Mouse (Mus musculus) kidney, postnatal 0 days (tissue): ENCODE measurements around the gene Adamtsl3. TPM values are rescaled to one million over a fixed set of nuclear protein-coding genes. Genes with fewer than 3 reads are reported as not detected.

Experiments
- ATAC-seq: fragments of 200-750 bp; cut with Nextera tagmentation; replicated peaks from 2 replicates; pipeline ENCODE4 v1.8.0; 2017; ENCODE audit warnings: low read depth, moderate number of reproducible peaks, moderate TSS enrichment, moderate library complexity; ENCODE audit not compliant: low FRiP score
- DNase-seq: peaks from one replicate; pipeline ENCODE4 v3.0.0-alpha.2; 2016; ENCODE audit warnings: low spot score
- H3K27ac ChIP-seq: fragments of 300-500 bp; sonication (generic); 2 replicates; pipeline ENCODE4 v1.5.1; 2014; ENCODE audit warnings: mild to moderate bottlenecking
- H3K27me3 ChIP-seq: fragments of 300-500 bp; sonication (generic); 2 replicates; pipeline ENCODE4 v1.6.1; 2014; ENCODE audit warnings: low read length, mixed read lengths; ENCODE audit not compliant: insufficient read depth
- H3K36me3 ChIP-seq: fragments of 300-500 bp; sonication (generic); 2 replicates; pipeline ENCODE4 v1.6.1; 2014; ENCODE audit warnings: low read length, mixed read lengths; ENCODE audit not compliant: insufficient read depth
- H3K4me1 ChIP-seq: fragments of 300-500 bp; sonication (generic); replicated peaks from 2 replicates; pipeline ENCODE4 v1.6.1; 2014; ENCODE audit warnings: antibody characterized with exemption, low read length, mixed read lengths; ENCODE audit not compliant: insufficient read depth
- H3K4me2 ChIP-seq: fragments of 300-500 bp; sonication (generic); 2 replicates; pipeline ENCODE4 v1.6.1; 2014; ENCODE audit warnings: mild to moderate bottlenecking, low read length, moderate library complexity, mixed read lengths
- H3K4me3 ChIP-seq: fragments of 300-500 bp; sonication (generic); replicated peaks from 2 replicates; pipeline ENCODE4 v1.5.1; 2014; ENCODE audit warnings: low read depth, low read length
- H3K9ac ChIP-seq: fragments of 300-500 bp; sonication (generic); 2 replicates; pipeline ENCODE4 v1.6.1; 2014; ENCODE audit warnings: low read depth, low read length
- H3K9me3 ChIP-seq: fragments of 300-500 bp; sonication (generic); replicated peaks from 2 replicates; pipeline ENCODE4 v1.6.1; 2016; ENCODE audit warnings: low read length, inconsistent platforms, mixed read lengths
- CTCF ChIP-seq: IDR thresholded peaks from 2 replicates; pipeline ENCODE4 v1.5.1; 2016; ENCODE audit warnings: antibody characterized with exemption, low read depth, mild to moderate bottlenecking, moderate library complexity
- WGBS: fragments of 180-500 bp; shearing (Covaris S2); extraction: QIAGEN DNeasy Blood & Tissue Kit; methylation state at CpG from one replicate; pipeline ENCODE4 v1.1.7; 2014; 5-methylcytosine and 5-hydroxymethylcytosine counted together
- polyA plus RNA-seq: library from polyadenylated mRNA; unstranded; fragments of >200 nt; fragmentation: Nextera tagmentation; extraction: Ambion mirVana; gene quantifications from 2 replicates; pipeline ENCODE4 v1.2.1, GENCODE M21; 2015

The Adamtsl3 gene
- polyA plus RNA-seq, 1 experiment from 2014 or later = 0.47 TPM

GRCm38 (mm10) chr7:82478861-82479755 lies 143.6 kb downstream of the Adamtsl3 start:
- no peak for ATAC-seq
- Histone ChIP-seq H3K27me3 (no peaks in the 10 kb centered on the region), H3K4me1 (no peaks in the 10 kb centered on the region), H3K4me3 (no peak overlapping the region), H3K27ac (no peak overlapping the region), H3K36me3 (no peaks in the 10 kb centered on the region), H3K9ac (no peak overlapping the region), H3K4me2 (no peak overlapping the region), H3K9me3 (no peaks in the 10 kb centered on the region)
- TF ChIP-seq CTCF = no peak
- no peak for DNase-seq
- WGBS = 80% methylated on average over 10 of the region's 10 CpGs

- no peaks in the 10 kb centered on the region for H3K4me1 ChIP-seq
- H3K27me3 ChIP-seq = no peaks in the 10 kb centered on the region
- no peak overlapping the region for H3K4me3 ChIP-seq
- no peak overlapping the region for H3K27ac ChIP-seq
- no peaks in the 10 kb centered on the region for H3K9me3 ChIP-seq
- H3K4me2 ChIP-seq = no peak overlapping the region
- WGBS = 80% methylated on average over 3 of the region's 3 CpGs
- no peak for ATAC-seq
- DNase-seq = no peak
- no peaks in the 10 kb centered on the region for H3K36me3 ChIP-seq
- H3K9ac ChIP-seq = no peak overlapping the region
- TF ChIP-seq CTCF = no peak
These were observed 147.9 kb downstream of the Adamtsl3 start for GRCm38 (mm10) chr7:82483426-82483825.

- no peak overlapping the region for H3K9ac ChIP-seq
- H3K27me3 ChIP-seq = no peaks in the 10 kb centered on the region
- H3K4me1 ChIP-seq = no peaks in the 10 kb centered on the region
- no peak overlapping the region for H3K4me2 ChIP-seq
- TF ChIP-seq CTCF = no peak
- no peaks in the 10 kb centered on the region for H3K36me3 ChIP-seq
- WGBS = 54% methylated on average over 5 of the region's 5 CpGs
- H3K27ac ChIP-seq = no peak overlapping the region
- H3K9me3 ChIP-seq = no peaks in the 10 kb centered on the region
- no peak for DNase-seq
- H3K4me3 ChIP-seq = no peak overlapping the region
- ATAC-seq = no peak
These were observed 149.3 kb downstream of the Adamtsl3 start for GRCm38 (mm10) chr7:82484834-82485233.

- H3K9me3 ChIP-seq = no peaks in the 10 kb centered on the region
- H3K27ac ChIP-seq = no peak overlapping the region
- H3K4me3 ChIP-seq = no peak overlapping the region
- no peak for DNase-seq
- no peaks in the 10 kb centered on the region for H3K4me1 ChIP-seq
- H3K9ac ChIP-seq = no peak overlapping the region
- no peak overlapping the region for H3K4me2 ChIP-seq
- WGBS = 43% methylated on average over 7 of the region's 7 CpGs
- H3K36me3 ChIP-seq = no peaks in the 10 kb centered on the region
- H3K27me3 ChIP-seq = no peaks in the 10 kb centered on the region
- ATAC-seq = no peak
- TF ChIP-seq CTCF = no peak
These were observed 150.0 kb downstream of the Adamtsl3 start for GRCm38 (mm10) chr7:82485344-82485954.

GRCm38 (mm10) chr7:82491018-82491417 lies 155.5 kb downstream of the Adamtsl3 start:
- no peak overlapping the region for H3K4me2 ChIP-seq
- no peaks in the 10 kb centered on the region for H3K36me3 ChIP-seq
- WGBS = 80% methylated on average over 1 of the region's 1 CpGs
- no peak for DNase-seq
- H3K4me1 ChIP-seq = no peaks in the 10 kb centered on the region
- no peaks in the 10 kb centered on the region for H3K9me3 ChIP-seq
- H3K27ac ChIP-seq = no peak overlapping the region
- TF ChIP-seq CTCF = no peak
- H3K4me3 ChIP-seq = no peak overlapping the region
- H3K27me3 ChIP-seq = no peaks in the 10 kb centered on the region
- no peak overlapping the region for H3K9ac ChIP-seq
- no peak for ATAC-seq

GRCm38 (mm10) chr7:82492881-82493280 lies 157.4 kb downstream of the Adamtsl3 start:
- no peaks in the 10 kb centered on the region for H3K4me1 ChIP-seq
- no peak overlapping the region for H3K4me3 ChIP-seq
- H3K27me3 ChIP-seq = no peaks in the 10 kb centered on the region
- no peak for ATAC-seq
- no peak for DNase-seq
- no peak overlapping the region for H3K9ac ChIP-seq
- no peak overlapping the region for H3K27ac ChIP-seq
- no peaks in the 10 kb centered on the region for H3K9me3 ChIP-seq
- 87% methylated on average over 12 of the region's 12 CpGs for WGBS
- no peaks in the 10 kb centered on the region for H3K36me3 ChIP-seq
- TF ChIP-seq CTCF = no peak
- no peak overlapping the region for H3K4me2 ChIP-seq
